In the genomic region with DNA sequence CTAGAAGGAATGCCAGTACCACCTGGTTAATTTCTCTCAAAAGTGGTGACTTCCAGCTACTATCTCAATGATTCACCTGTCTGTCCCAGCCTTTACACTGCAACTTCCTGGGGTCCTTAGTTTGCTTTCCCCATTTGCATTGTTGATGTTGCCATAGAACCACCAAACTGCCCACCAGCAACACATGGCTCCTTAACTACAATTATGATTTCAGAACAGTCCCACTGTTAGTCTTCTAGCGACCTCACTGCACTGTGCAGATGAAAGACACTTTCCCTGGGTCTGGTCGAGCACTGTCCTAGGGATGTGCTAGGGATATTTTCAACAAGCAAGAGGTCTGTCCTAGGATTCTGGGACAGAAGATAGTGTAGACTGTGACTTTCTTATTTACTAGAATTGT, we compare ENCODE assay signal across 8 mouse cellular contexts. TPM values are rescaled to one million over a fixed set of nuclear protein-coding genes. Genes with fewer than 3 reads are reported as not detected.
A peak's percentile ranks its signal among the peaks of the same experiment; 100 is the strongest.
DNase-seq lines count a peak whose midpoint lies in the region; ATAC-seq lines count a peak whose summit lies in the region.

A gene (minus strand): TSS at position 101 of the 400 bp plus-strand sequence.

- WGBS in kidney, embryonic 14.5 days, result 82% methylated on average over 2 of the region's 2 CpGs
- WGBS in intestine, embryonic 15.5 days, result 71% methylated on average over 2 of the region's 2 CpGs

- peak within 1 kb of the TSS; percentile 95 for H3K9ac ChIP-seq in kidney, embryonic 14.5 days (ENCODE audit: low read depth, low read length)
- H3K9ac ChIP-seq in intestine, embryonic 15.5 days, result peak within 1 kb of the TSS; percentile 58

- H3K27me3 ChIP-seq in kidney, embryonic 14.5 days (ENCODE audit: control insufficient read depth, insufficient read depth, low read length), result no peaks in the 10 kb centered on the region
- H3K27me3 ChIP-seq in intestine, embryonic 15.5 days (replicated peaks), result no peaks in the 10 kb centered on the region

- DNase-seq in kidney, postnatal 25 days, result no peak
- no peak for DNase-seq in adrenal gland, postnatal 25 days
- DNase-seq in gastrocnemius, postnatal 14 days, result no peak
- no peak for DNase-seq in embryo, embryonic 10 days (ENCODE audit: low spot score)
- no peak for DNase-seq in embryo, embryonic 10.5 days (ENCODE audit: low spot score)

- no peak for ATAC-seq in kidney, embryonic 14.5 days (ENCODE audit: low FRiP score, low TSS enrichment)
- no peak for ATAC-seq in intestine, embryonic 15.5 days
- ATAC-seq in megakaryocyte-erythroid progenitor cell, adult 5-6 weeks (replicated peaks; ENCODE audit: low FRiP score, low TSS enrichment, poor library complexity, severe bottlenecking), result no peak

- intact Hi-C loops in gastrocnemius, postnatal 14 days (cut with DNase I; ENCODE audit: low total_unique reads), result no loop called here

- H3K4me1 ChIP-seq in kidney, embryonic 14.5 days (ENCODE audit: control insufficient read depth, insufficient read depth, low read length), result peaks cover 19% of the 10 kb centered on the region
- peaks cover 26% of the 10 kb centered on the region for H3K4me1 ChIP-seq in intestine, embryonic 15.5 days (replicated peaks)

- H3K9me3 ChIP-seq in kidney, embryonic 14.5 days (ENCODE audit: control insufficient read depth, low read length), result no peaks in the 10 kb centered on the region
- H3K9me3 ChIP-seq in intestine, embryonic 15.5 days, result no peaks in the 10 kb centered on the region

- peak within 1 kb of the TSS; percentile 68 for H3K4me2 ChIP-seq in kidney, embryonic 14.5 days (replicated peaks; ENCODE audit: low read depth, low read length)
- H3K4me2 ChIP-seq in intestine, embryonic 15.5 days (replicated peaks), result peak within 1 kb of the TSS; percentile 58

- H3K27ac ChIP-seq in kidney, embryonic 14.5 days (ENCODE audit: low read depth, low read length), result peak within 1 kb of the TSS; percentile 98
- H3K27ac ChIP-seq in intestine, embryonic 15.5 days, result peak within 1 kb of the TSS; percentile 96

- H3K36me3 ChIP-seq in kidney, embryonic 14.5 days (ENCODE audit: control insufficient read depth, insufficient read depth, low read length), result peaks cover 17% of the 10 kb centered on the region
- peaks cover 9% of the 10 kb centered on the region; the same call in 1 of the 2 replicates for H3K36me3 ChIP-seq in intestine, embryonic 15.5 days

- H3K4me3 ChIP-seq in kidney, embryonic 14.5 days (ENCODE audit: low read length), result peak within 1 kb of the TSS; percentile 76
- H3K4me3 ChIP-seq in intestine, embryonic 15.5 days (replicated peaks), result peak within 1 kb of the TSS; percentile 65

RNA-seq across cellular contexts. Expression of the gene that starts here (rescaled TPM):
- polyA plus RNA-seq in kidney, embryonic 14.5 days (2014; fragmentation: Nextera tagmentation; extraction: Ambion mirVana), result 151 and 210 TPM in 2 replicates
- 119 and 124 TPM in 2 replicates for total RNA-seq in adrenal gland, postnatal 25 days (2021)
- total RNA-seq in gastrocnemius, postnatal 14 days (2021), result 10 to 100 TPM; 73.7 to 98.4 TPM
- polyA plus RNA-seq in intestine, embryonic 15.5 days (2015; fragmentation: Nextera tagmentation; extraction: Ambion mirVana), result 240 and 243 TPM in 2 replicates
- 75.8 and 77.7 TPM in 2 replicates for total RNA-seq in megakaryocyte-erythroid progenitor cell, adult 5-6 weeks (2014; fragmentation: Nextera tagmentation)
- 107 and 112 TPM in 2 replicates for total RNA-seq in megakaryocyte-erythroid progenitor cell, adult 5-6 weeks (2017)
